Mouse (Mus musculus) forebrain, embryonic 11.5 days (tissue): ENCODE results near the gene Slc25a39. TPM values are rescaled to one million over a fixed set of nuclear protein-coding genes. Genes with fewer than 3 reads are reported as not detected.
"Not testable (repeated sequence)": the region's sequence is repeated elsewhere in the genome, so short reads cannot be mapped to it uniquely, and the experiment has no call there.

ENCODE experiments used
- ATAC-seq: fragments of 200-750 bp; cut with Nextera tagmentation; replicated peaks from 2 replicates; pipeline ENCODE4 v1.8.0; 2017; ENCODE audit warnings: moderate TSS enrichment; ENCODE audit not compliant: low FRiP score
- DNase-seq: peaks from one replicate; pipeline ENCODE4 v3.0.0-alpha.2; 2017; ENCODE audit warnings: low spot score
- H3K27ac ChIP-seq: fragments of 300-500 bp; sonication (generic); 2 replicates; pipeline ENCODE4 v1.5.1; 2014; ENCODE audit warnings: low read depth, low read length
- H3K27me3 ChIP-seq: fragments of 300-500 bp; sonication (generic); 2 replicates; pipeline ENCODE4 v1.6.1; 2014; ENCODE audit warnings: mild to moderate bottlenecking, low read length, mixed read lengths; ENCODE audit not compliant: control insufficient read depth, insufficient read depth
- H3K36me3 ChIP-seq: fragments of 300-500 bp; sonication (generic); 2 replicates; pipeline ENCODE4 v1.6.1; 2014; ENCODE audit warnings: mild to moderate bottlenecking, low read length, moderate library complexity, mixed read lengths; ENCODE audit not compliant: control insufficient read depth, insufficient read depth
- H3K4me1 ChIP-seq: fragments of 300-500 bp; sonication (generic); replicated peaks from 2 replicates; pipeline ENCODE4 v1.6.1; 2014; ENCODE audit warnings: low read length, mixed read lengths; ENCODE audit not compliant: control insufficient read depth, insufficient read depth
- H3K4me2 ChIP-seq: fragments of 300-500 bp; sonication (generic); 2 replicates; pipeline ENCODE4 v1.6.1; 2014; ENCODE audit warnings: low read depth, mild to moderate bottlenecking, low read length, moderate library complexity, mixed read lengths; ENCODE audit not compliant: severe bottlenecking
- H3K4me3 ChIP-seq: fragments of 300-500 bp; sonication (generic); 2 replicates; pipeline ENCODE4 v1.5.1; 2014; ENCODE audit warnings: low read depth, low read length
- H3K9ac ChIP-seq: fragments of 300-500 bp; sonication (generic); 2 replicates; pipeline ENCODE4 v1.6.1; 2014; ENCODE audit warnings: low read length
- H3K9me3 ChIP-seq: fragments of 300-500 bp; sonication (generic); 2 replicates; pipeline ENCODE4 v1.6.1; 2016; ENCODE audit warnings: low read length, mixed read lengths; ENCODE audit not compliant: control insufficient read depth
- WGBS: fragments of 180-500 bp; shearing (Covaris S2); extraction: QIAGEN DNeasy Blood & Tissue Kit; methylation state at CpG from one replicate; pipeline ENCODE4 v1.1.7; 2014; 5-methylcytosine and 5-hydroxymethylcytosine counted together
- polyA plus RNA-seq: library from polyadenylated mRNA; unstranded; fragments of >200 nt; fragmentation: Nextera tagmentation; extraction: Ambion mirVana; gene quantifications from 2 replicates; pipeline ENCODE4 v1.2.1, GENCODE M21; 2014

Slc25a39 gene
- polyA plus RNA-seq, 1 experiment from 2014 or later = 196 TPM

DNA sequence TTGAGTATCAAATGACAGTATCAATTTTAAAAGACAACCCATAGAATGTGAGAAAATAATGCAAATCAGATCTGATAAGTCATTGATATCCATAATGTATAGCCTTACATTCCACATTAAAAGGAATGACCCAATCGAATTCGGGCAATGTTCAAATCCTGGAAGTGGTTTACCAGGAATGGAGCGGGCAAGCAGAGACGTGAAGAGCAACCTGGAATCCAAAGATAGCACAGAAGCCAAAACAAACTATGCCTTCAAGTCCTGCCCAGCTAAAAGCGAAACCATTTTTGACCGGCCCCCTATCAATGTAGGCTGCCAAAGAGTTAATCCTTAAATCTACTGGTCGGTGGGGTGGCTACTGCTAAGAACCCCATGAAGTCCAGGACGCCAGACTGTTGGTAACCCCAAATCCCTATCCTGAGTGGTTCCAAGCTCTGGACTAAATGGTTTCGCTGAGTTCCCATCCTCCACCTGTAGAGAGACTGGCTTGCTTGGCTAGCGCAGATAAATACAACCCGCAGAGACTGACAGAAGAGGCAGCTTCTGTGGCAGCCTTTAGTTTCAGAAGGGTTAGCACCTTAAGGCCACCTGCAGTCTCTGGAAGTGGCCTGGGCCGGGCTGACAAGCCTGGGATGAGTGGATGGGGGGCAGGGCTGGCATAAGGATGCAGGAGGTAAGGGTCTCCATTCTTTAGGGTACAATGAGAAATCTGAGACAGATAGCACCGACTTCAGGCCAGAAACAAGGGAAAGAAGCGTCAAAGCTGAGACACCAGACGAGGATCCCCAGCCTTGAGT is 15.1 kb downstream of the Slc25a39 start:
- Histone ChIP-seq H3K4me2 (peak overlapping the region; percentile 84), H3K9ac (peak overlapping the region; percentile 47), H3K36me3 (no peaks in the 10 kb centered on the region), H3K27me3 (no peaks in the 10 kb centered on the region), H3K27ac (peak overlapping the region; percentile 60), H3K4me3 (peak overlapping the region; percentile 51), H3K9me3 (no peaks in the 10 kb centered on the region), H3K4me1 (peaks cover 23% of the 10 kb centered on the region)
- DNase-seq (no peak), ATAC-seq (no peak; the same call in none of the 2 replicates)
- 19% methylated on average over 15 of the region's 15 CpGs for WGBS

DNA sequence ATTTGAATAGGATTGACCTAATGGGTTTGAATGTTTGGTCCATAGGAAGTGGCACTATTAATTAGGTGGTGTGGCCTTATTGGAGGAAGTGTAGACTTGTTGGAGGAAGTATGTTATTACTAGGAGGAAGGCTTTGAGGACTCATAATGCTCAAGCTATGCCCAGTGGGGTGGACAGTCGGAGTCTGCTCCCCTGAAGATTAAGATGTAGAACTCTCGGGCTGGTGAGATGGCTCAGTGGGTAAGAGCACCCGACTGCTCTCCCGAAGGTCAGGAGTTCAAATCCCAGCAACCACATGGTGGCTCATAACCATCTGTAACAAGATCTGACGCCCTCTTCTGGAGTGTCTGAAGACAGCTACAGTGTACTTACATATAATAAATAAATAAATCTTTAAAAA is 18.3 kb downstream of the Slc25a39 start:
- not testable (repeated sequence) for DNase-seq, H3K4me3 ChIP-seq, ATAC-seq, H3K9me3 ChIP-seq, H3K36me3 ChIP-seq, H3K4me1 ChIP-seq, H3K4me2 ChIP-seq, H3K27ac ChIP-seq, H3K27me3 ChIP-seq, H3K9ac ChIP-seq
- WGBS = 92% methylated on average over 4 of the region's 5 CpGs

DNA sequence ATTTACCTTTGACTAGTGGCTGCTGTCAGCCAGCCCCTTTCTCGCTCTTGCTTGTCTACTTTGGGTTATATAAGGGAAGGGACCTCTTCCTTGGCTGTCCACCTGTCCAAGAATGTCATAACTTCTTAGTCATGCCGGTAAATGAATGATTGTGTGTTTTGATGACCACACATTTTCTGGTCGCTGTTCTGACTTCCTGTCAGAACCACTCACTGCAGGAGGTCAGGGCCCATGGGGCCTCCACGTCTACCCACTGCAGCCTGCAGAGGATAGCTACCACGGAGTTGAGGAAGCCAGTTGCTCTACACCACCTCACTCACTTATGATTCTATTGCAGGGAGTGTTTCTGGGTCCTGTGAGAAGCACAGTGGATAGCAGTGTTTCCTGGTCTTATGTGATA is 21.6 kb downstream of the Slc25a39 start:
- WGBS = 68% methylated on average over 5 of the region's 5 CpGs
- ATAC-seq = no peak

DNA sequence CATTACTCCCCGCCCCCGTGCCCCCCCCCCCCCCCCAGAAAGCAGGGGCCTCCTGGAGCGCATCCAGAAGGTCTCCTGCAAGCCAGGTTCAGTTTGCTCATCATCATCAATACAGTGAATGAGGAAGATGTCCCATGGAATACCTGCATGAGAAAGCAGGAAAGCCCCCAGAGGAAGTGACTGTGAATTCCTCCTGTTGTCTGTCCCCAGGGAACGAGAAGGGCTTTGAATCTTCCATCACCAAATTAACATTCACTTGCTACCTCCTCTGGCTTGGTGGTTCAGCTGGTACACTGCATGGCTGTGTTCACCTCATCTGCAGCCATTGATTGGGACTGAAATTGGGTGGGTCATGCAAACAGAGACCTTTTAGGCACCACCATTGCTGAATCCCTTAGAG is 22.7 kb downstream of the Slc25a39 start:
- no peak for DNase-seq
- H3K4me1 ChIP-seq = no peaks in the 10 kb centered on the region
- no peak overlapping the region for H3K9ac ChIP-seq
- H3K36me3 ChIP-seq = no peaks in the 10 kb centered on the region
- H3K4me3 ChIP-seq = no peak overlapping the region
- ATAC-seq = no peak
- H3K4me2 ChIP-seq = no peak overlapping the region
- no peaks in the 10 kb centered on the region for H3K9me3 ChIP-seq
- H3K27me3 ChIP-seq = no peaks in the 10 kb centered on the region
- WGBS = 62% methylated on average over 4 of the region's 4 CpGs
- no peak overlapping the region for H3K27ac ChIP-seq

More for the DNA sequence above, 21.6 kb downstream of the Slc25a39 start:
- no peak for DNase-seq
- Histone ChIP-seq H3K4me1 (no peaks in the 10 kb centered on the region), H3K36me3 (no peaks in the 10 kb centered on the region), H3K27ac (no peak overlapping the region), H3K9ac (no peak overlapping the region), H3K4me2 (no peak overlapping the region), H3K9me3 (no peaks in the 10 kb centered on the region), H3K27me3 (no peaks in the 10 kb centered on the region), H3K4me3 (no peak overlapping the region)

DNA sequence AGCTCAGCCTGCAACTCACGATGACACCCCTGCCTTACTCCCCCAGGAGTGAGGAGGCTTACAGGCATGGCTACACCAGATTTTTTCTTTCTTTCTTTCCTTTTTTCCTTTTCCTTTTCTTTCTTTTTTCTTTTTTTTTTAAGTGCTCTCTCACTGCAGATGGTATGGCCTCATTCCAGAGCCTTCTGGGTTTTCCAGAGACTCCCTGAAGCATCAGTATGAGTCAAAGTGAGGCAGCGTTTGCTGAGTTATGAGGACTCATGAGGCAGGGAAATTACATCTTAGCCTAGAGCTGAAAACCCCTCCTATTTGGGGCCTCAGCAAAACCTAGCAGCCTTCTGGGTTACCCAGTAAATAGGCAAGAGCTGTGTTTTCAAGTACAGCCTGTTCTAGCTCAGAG is 23.3 kb downstream of the Slc25a39 start:
- Histone ChIP-seq H3K4me2 (no peak overlapping the region), H3K27me3 (no peaks in the 10 kb centered on the region), H3K36me3 (no peaks in the 10 kb centered on the region), H3K9me3 (no peaks in the 10 kb centered on the region), H3K4me3 (no peak overlapping the region), H3K9ac (no peak overlapping the region), H3K27ac (no peak overlapping the region), H3K4me1 (no peaks in the 10 kb centered on the region)
- ATAC-seq = no peak
- WGBS = 83% methylated on average over 2 of the region's 2 CpGs
- DNase-seq = no peak

DNA sequence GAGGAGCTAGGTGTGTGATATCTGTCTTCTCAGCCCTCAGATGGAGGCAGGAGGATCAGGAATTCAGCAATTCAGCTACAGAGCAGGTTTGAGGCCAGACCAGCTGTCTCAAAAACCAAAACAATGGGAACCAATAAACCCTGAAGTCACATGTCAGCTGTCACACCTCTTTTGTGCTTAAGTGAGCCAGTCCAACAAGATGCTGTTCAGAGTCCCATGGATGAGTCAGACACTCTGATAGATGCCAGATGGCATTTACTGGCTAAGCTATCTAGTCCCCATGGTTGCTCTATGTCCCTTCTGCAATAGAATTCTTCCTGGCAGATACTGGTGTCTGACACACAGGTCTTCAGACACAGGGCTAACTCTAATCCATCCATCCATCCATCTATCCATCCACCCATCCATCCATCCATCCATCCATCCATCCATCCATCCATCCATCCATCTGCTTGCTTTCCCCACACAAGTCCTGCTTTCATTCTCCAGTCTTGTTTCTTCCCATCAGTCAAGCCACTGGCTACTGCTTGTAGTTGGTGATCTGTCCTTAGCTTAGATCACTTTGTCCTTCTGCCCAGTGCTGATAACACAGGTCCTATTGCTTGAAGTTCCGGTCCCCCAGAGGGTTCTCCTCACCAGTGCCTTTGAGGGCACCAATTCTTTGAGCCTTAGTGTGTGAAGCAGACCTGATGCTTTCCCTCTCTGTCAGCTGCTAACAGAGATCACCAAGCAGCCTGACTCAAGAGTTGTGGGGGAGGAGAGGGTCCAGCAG is 24.2 kb downstream of the Slc25a39 start:
- no peak for ATAC-seq
- DNase-seq = peak; percentile 43
- Histone ChIP-seq H3K9me3 (no peaks in the 10 kb centered on the region), H3K4me2 (no peak overlapping the region), H3K4me3 (no peak overlapping the region), H3K9ac (no peak overlapping the region), H3K27ac (no peak overlapping the region), H3K4me1 (no peaks in the 10 kb centered on the region), H3K27me3 (no peaks in the 10 kb centered on the region), H3K36me3 (no peaks in the 10 kb centered on the region)
- 91% methylated on average over 1 of the region's 1 CpGs for WGBS

DNA sequence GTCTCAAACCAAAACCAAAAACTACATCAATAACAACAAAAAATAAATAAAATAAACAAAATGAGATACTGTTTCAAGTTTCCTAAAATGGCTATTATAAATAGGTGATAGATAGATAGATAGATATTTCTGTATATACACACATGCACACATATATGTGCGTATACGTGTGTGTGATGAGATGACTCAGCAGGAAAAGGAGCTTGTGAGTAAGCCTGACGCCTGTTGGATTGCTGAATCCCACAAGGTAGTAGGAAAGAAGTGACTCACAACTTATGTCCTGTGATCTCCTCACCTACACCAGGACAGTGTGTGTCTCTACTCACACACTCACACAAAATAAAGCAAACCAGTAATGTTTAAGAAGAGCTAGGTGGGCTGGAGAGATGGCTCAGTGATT is 25.0 kb downstream of the Slc25a39 start:
- Histone ChIP-seq H3K9ac (no peak overlapping the region), H3K4me3 (no peak overlapping the region), H3K27ac (no peak overlapping the region), H3K9me3 (no peaks in the 10 kb centered on the region), H3K27me3 (no peaks in the 10 kb centered on the region), H3K4me2 (no peak overlapping the region), H3K4me1 (no peaks in the 10 kb centered on the region), H3K36me3 (no peaks in the 10 kb centered on the region)
- 87% methylated on average over 3 of the region's 3 CpGs for WGBS
- ATAC-seq (no peak), DNase-seq (no peak)

DNA sequence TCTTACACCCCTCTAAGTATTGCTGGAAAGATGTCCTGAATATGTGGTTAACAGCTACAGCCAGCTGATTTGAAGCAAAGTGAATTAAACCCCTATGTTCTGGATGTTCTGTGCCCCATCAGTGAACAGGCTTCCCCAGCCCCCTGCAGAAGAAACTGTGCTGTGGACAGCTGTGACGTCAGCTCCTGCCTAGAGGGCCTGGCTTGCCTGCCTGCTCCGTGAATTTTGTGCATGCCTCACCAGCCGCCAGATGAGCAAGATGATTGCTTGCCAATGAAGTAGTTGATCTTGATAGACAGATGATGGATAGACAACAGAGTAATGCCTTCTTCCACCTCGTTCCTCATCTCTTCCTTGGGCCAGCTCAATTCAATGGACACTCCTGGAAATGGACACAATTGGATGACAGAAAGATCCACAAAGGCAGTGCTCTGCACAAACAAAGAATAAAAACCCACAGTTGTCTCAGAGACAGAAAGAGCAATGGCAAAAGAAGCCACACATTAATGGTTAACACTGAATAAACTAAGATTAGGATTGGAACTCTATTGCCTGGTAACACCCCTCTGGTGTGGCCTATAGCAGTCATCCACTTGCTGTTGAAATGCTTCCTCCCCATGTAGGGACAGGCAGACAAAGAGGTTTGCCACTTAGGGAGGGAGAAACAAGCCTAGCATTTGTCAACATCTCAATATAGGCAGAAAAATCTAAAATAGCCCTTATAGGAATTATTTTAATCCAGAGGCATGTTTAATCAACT is 26.2 kb downstream of the Slc25a39 start:
- Histone ChIP-seq H3K4me3 (no peak overlapping the region), H3K9me3 (no peaks in the 10 kb centered on the region), H3K4me1 (no peaks in the 10 kb centered on the region; the same call in 1 of the 2 replicates), H3K4me2 (no peak overlapping the region), H3K9ac (no peak overlapping the region), H3K36me3 (no peaks in the 10 kb centered on the region), H3K27ac (no peak overlapping the region), H3K27me3 (no peaks in the 10 kb centered on the region)
- no peak for ATAC-seq
- DNase-seq = peak; percentile 44
- 55% methylated on average over 4 of the region's 4 CpGs for WGBS
